Mouse (Mus musculus) heart, embryonic 14.5 days (tissue): ENCODE results near the gene Palm2. TPM values are rescaled to one million over a fixed set of nuclear protein-coding genes. Genes with fewer than 3 reads are reported as not detected.

ENCODE experiments used
- polyA plus RNA-seq: library from polyadenylated mRNA; unstranded; fragments of >200 nt; fragmentation: Nextera tagmentation; extraction: Ambion mirVana; gene quantifications from 2 replicates; pipeline ENCODE4 v1.2.1, GENCODE M21; 2014

Gene Palm2
- polyA plus RNA-seq, 1 experiment from 2014 or later, result 21.0 TPM

Other genes starting within 250 kb of the Palm2 start
- 3.3 and 3.8 TPM in 2 replicates for gene Ptpn3, start 132.4 kb upstream of the Palm2 start, polyA plus RNA-seq
- gene Pakap, start 133.9 kb downstream of the Palm2 start, polyA plus RNA-seq, result 59.6 and 66.0 TPM in 2 replicates